ENCODE assay signal across 9 mouse cellular contexts in the genomic region with DNA sequence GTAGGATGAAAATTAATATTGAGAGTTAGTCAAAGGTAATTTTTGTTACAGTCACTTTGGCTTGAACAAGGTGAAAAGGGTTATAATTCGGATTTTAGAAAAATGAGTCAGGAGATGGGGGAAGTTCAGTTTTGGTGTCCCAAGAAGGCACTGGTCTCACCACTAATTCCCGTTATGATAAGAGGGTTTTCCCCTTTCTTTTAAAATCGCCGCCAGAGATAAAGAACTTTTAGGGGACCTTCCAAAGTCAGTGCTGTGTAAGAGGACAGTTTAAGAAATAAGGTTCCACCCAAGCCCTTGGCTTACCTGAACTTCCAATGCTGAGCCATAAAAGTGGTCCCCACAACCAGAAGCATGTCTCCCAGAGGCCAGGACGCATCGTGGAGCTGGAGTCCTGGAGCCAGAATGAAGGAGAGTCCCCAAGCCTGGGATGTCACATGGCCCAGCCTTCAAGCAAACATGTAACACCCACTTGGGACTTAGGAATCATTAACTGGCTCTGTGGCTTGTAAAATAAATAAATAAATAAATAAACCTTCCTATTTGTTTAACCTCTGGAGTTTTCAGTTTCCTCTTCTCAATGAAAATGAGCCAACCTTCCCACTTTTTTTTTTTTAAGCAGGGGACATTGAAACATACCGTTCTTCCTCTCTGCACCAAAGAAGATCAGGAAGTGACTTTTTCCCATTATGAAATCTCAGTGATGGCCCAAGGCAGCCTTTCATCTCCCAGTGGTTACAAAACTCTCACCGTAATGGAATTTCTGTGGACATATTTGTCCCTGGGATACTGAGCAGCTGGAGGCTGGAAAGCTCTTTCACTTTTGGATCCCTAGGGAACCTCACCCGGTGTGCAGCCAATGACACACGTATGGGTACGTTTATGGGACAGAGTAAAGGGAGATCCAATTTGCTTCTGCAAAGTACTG. TPM values are rescaled to one million over a fixed set of nuclear protein-coding genes. Genes with fewer than 3 reads are reported as not detected.
A peak's percentile ranks its signal among the peaks of the same experiment; 100 is the strongest.
DNase-seq lines count a peak whose midpoint lies in the region; ATAC-seq and TF ChIP-seq lines count a peak whose summit lies in the region.
"Had no signal": no experiment of that assay in that cellular context is flagged by ENCODE, and none has a peak within 500 bp of the region (broad histone marks: within the 10 kb centered on the region; RNA-seq: fewer than 3 reads in every experiment).

A gene (minus strand): TSS at position 648 of the 928 bp plus-strand sequence.

- DNase-seq in lung, postnatal 0 days (ENCODE audit: low spot score): peak; percentile 76
- DNase-seq in lung, postnatal 10 days: no peak
- peak; percentile 53 for DNase-seq in adrenal gland, postnatal 14 days
- DNase-seq in skeletal muscle tissue, adult 2 months (ENCODE audit: low read depth, low spot score): peak; percentile 55
- no peak for DNase-seq in left cerebral cortex, adult 9 months (ENCODE audit: low spot score in 2 of 2)
- DNase-seq in thymus, postnatal 4 days: no peak
- no peak for DNase-seq in embryonic facial prominence, embryonic 10.5 days (ENCODE audit: low spot score)
- DNase-seq: cerebellum, postnatal 36 days had no signal

- 62% methylated on average over 11 of the region's 11 CpGs for WGBS in lung, postnatal 0 days
- 70% methylated on average over 11 of the region's 11 CpGs for WGBS in intestine, embryonic 16.5 days
- 82% methylated on average over 11 of the region's 11 CpGs for WGBS in embryonic facial prominence, embryonic 10.5 days

- H3K36me3 ChIP-seq in lung, postnatal 0 days (ENCODE audit: insufficient read depth, low read length): no peaks in the 10 kb centered on the region
- H3K36me3 ChIP-seq in intestine, embryonic 16.5 days (ENCODE audit: control insufficient read depth, insufficient read depth, low read length): no peaks in the 10 kb centered on the region
- H3K36me3 ChIP-seq in embryonic facial prominence, embryonic 10.5 days (replicated peaks): no peaks in the 10 kb centered on the region

- no peaks in the 10 kb centered on the region for H3K4me1 ChIP-seq in lung, postnatal 0 days (ENCODE audit: insufficient read depth, low read depth, low read length)
- H3K4me1 ChIP-seq in intestine, embryonic 16.5 days (ENCODE audit: control insufficient read depth, insufficient read depth, low read length): peaks cover 11% of the 10 kb centered on the region; the same call in 1 of the 2 replicates
- H3K4me1 ChIP-seq in embryonic facial prominence, embryonic 10.5 days: peaks cover 5% of the 10 kb centered on the region; the same call in 1 of the 2 replicates

- no peaks in the 10 kb centered on the region for H3K27me3 ChIP-seq in lung, postnatal 0 days (replicated peaks; ENCODE audit: insufficient read depth, low read length)
- no peaks in the 10 kb centered on the region for H3K27me3 ChIP-seq in intestine, embryonic 16.5 days (replicated peaks; ENCODE audit: control insufficient read depth, insufficient read depth, low read length)
- H3K27me3 ChIP-seq in embryonic facial prominence, embryonic 10.5 days (replicated peaks; ENCODE audit: low read depth, poor library complexity, severe bottlenecking): no peaks in the 10 kb centered on the region

- peak; percentile 89 for TF ChIP-seq EP300 in lung, postnatal 0 days (IDR thresholded peaks at IDR 0.05)

- H3K9me3 ChIP-seq in lung, postnatal 0 days (ENCODE audit: low read length): no peaks in the 10 kb centered on the region
- no peaks in the 10 kb centered on the region for H3K9me3 ChIP-seq in intestine, embryonic 16.5 days (ENCODE audit: control insufficient read depth, low read length)
- no peaks in the 10 kb centered on the region for H3K9me3 ChIP-seq in embryonic facial prominence, embryonic 10.5 days

- no peak for TF ChIP-seq CTCF in lung, postnatal 0 days (IDR thresholded peaks at IDR 0.05)

- no peak within 1 kb of the TSS for H3K4me3 ChIP-seq in lung, postnatal 0 days (ENCODE audit: low read depth, low read length)
- H3K4me3 ChIP-seq in intestine, embryonic 16.5 days (ENCODE audit: low read length): no peak within 1 kb of the TSS
- H3K4me3 ChIP-seq in embryonic facial prominence, embryonic 10.5 days: no peak within 1 kb of the TSS

- H3K9ac ChIP-seq in lung, postnatal 0 days (replicated peaks; ENCODE audit: low read depth): no peak within 1 kb of the TSS
- no peak within 1 kb of the TSS for H3K9ac ChIP-seq in intestine, embryonic 16.5 days (ENCODE audit: low read depth, low read length)

- ATAC-seq in lung, postnatal 0 days: peak; percentile 68
- 0 out of 2 replicates have a peak, but pooled peaks have one; percentile 50 for ATAC-seq in intestine, embryonic 16.5 days

- H3K4me2 ChIP-seq in lung, postnatal 0 days (replicated peaks; ENCODE audit: low read depth, low read length): no peak within 1 kb of the TSS
- H3K4me2 ChIP-seq in intestine, embryonic 16.5 days (ENCODE audit: low read depth, low read length): no peak within 1 kb of the TSS

- H3K27ac ChIP-seq in lung, postnatal 0 days (ENCODE audit: low read length): no peak within 1 kb of the TSS
- H3K27ac ChIP-seq in intestine, embryonic 16.5 days (ENCODE audit: low read length): no peak within 1 kb of the TSS
- H3K27ac ChIP-seq in embryonic facial prominence, embryonic 10.5 days (replicated peaks): no peak within 1 kb of the TSS

RNA-seq across cellular contexts. Expression of the gene that starts here (rescaled TPM):
- 1.2 and 1.6 TPM in 2 replicates for polyA plus RNA-seq in lung, postnatal 0 days (2015; fragmentation: Nextera tagmentation; extraction: Ambion mirVana)
- total RNA-seq in adrenal gland, postnatal 14 days (2021): 21.4 and 27.2 TPM in 2 replicates
- polyA plus RNA-seq in intestine, embryonic 16.5 days (2015; fragmentation: Nextera tagmentation; extraction: Ambion mirVana): 1.3 and 1.9 TPM in 2 replicates
- polyA plus RNA-seq in embryonic facial prominence, embryonic 10.5 days (2016; fragmentation: Nextera tagmentation; extraction: Ambion mirVana): not detected in 2 replicates

Comparison
In these comparisons a context has a peak if more than half of its experiments do, and no peak if none do; other contexts are left out.
1. DNase-seq: peak in lung, postnatal 0 days (single experiment), adrenal gland, postnatal 14 days (single experiment) and skeletal muscle tissue, adult 2 months (single experiment); none in lung, postnatal 10 days (single experiment), left cerebral cortex, adult 9 months (0 of 2), thymus, postnatal 4 days (single experiment) and embryonic facial prominence, embryonic 10.5 days (single experiment).